Mouse (Mus musculus): ENCODE measurements at regions not wholly inside any gene's neighbourhood (a gene's known extent, or its start where the extent isn't known, plus 50 kb on each side); places are given as distances from the start of the nearest gene placed in this dataset.

DNA sequence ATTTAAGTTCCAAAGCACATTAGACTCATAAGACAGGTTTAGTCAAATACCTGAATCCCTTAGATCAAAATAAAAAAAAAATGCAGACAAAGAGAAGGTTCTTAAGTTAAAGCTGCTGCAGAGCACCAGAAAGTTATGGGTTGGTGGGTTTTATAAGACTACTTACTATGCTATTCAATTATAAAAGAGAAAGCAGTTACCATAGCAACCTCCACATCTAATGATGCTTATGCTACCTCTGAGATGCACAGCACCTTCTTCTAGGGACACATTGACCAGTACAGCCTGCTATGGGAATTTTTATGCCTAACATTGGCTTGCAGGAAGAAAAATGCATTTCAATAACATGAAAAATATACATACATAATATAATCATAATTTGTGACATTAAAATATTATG, 512.1 kb upstream of the Id4 start:
- Histone ChIP-seq H3K36me3 (replicated peaks in 1 of 2; ENCODE audit: control insufficient read depth in 1 of 2, insufficient read depth in 1 of 2, low read length in 1 of 2) (no peaks in the 10 kb centered on the region), H3K9ac (ENCODE audit: insufficient read depth, low read depth) (no peak overlapping the region), H3K9me3 (replicated peaks; ENCODE audit: low read length) (peaks cover 29% of the 10 kb centered on the region), H3K27me3 (replicated peaks) (no peaks in the 10 kb centered on the region), H3K79me2 (replicated peaks; ENCODE audit: control insufficient read depth, extremely low read depth, insufficient read depth, poor library complexity, severe bottlenecking) (no peaks in the 10 kb centered on the region), H3K27ac (ENCODE audit: insufficient read depth, low read depth) (no peak overlapping the region), H3K4me3 (replicated peaks in 1 of 3; ENCODE audit: low read depth in 2 of 3, low read length in 2 of 3, poor library complexity in 1 of 3) (no peak overlapping the region), H3K4me2 (ENCODE audit: insufficient read depth, low read depth, poor library complexity, severe bottlenecking) (no peak overlapping the region), H3K4me1 (ENCODE audit: control insufficient read depth in 1 of 2, insufficient read depth in 2 of 2) (no peaks in the 10 kb centered on the region)
- in situ Hi-C loops (cut with MboI; ENCODE audit: low pct_ligation_motif_present, low pct_unique_long_range_greater_than_20kb, low sequenced_read_pairs), result no loop called here
- dilution Hi-C loops (cut with MboI; ENCODE audit: extremely low pct_ligation_motif_present, extremely low pct_unique_long_range_greater_than_20kb, low sequenced_read_pairs), result no loop called here
- no peak for DNase-seq (ENCODE audit: extremely low read depth)
- TF ChIP-seq CTCF (conservative IDR thresholded peaks at IDR 0.05 in 1 of 2, IDR thresholded peaks at IDR 0.05 in 1 of 2; ENCODE audit: low read depth in 2 of 2, low read length in 2 of 2) (no peak), UBTF (IDR thresholded peaks at IDR 0.05; ENCODE audit: low read depth, low read length) (no peak), POLR2AphosphoS2 (IDR thresholded peaks at IDR 0.05; ENCODE audit: low read depth, low read length) (no peak), POLR2A (IDR thresholded peaks at IDR 0.05; ENCODE audit: low read depth, low read length) (no peak), SIN3A (IDR thresholded peaks at IDR 0.05; ENCODE audit: low read length) (no peak), JUN (IDR thresholded peaks at IDR 0.05; ENCODE audit: insufficient read depth, low read depth, low read length) (no peak)

DNA sequence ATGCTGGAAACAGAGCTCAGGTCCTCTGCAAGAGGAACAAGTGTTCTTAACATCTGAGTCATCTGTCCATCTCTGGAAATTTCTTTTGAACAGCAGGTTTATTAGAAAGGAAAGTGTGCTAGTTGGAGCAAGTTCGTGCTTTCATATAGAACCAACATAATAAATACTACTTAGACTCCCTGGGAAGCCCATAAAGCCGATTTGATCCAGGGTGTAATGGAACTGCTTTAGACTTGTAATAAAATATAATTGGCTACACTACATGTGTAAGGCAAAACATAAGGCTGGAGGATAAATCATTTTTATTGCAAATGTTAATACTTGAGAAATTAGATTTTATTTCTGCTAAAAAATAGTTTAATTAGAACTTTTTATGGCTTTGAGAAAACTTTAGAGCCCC, 510.0 kb upstream of the Id4 start:
- Histone ChIP-seq H3K4me2 (ENCODE audit: insufficient read depth, low read depth, poor library complexity, severe bottlenecking) (no peak overlapping the region), H3K79me2 (replicated peaks; ENCODE audit: control insufficient read depth, extremely low read depth, insufficient read depth, poor library complexity, severe bottlenecking) (no peaks in the 10 kb centered on the region), H3K36me3 (replicated peaks in 1 of 2; ENCODE audit: control insufficient read depth in 1 of 2, insufficient read depth in 1 of 2, low read length in 1 of 2) (no peaks in the 10 kb centered on the region), H3K4me3 (replicated peaks in 1 of 3; ENCODE audit: low read depth in 2 of 3, low read length in 2 of 3, poor library complexity in 1 of 3) (no peak overlapping the region), H3K27me3 (replicated peaks) (no peaks in the 10 kb centered on the region), H3K9ac (ENCODE audit: insufficient read depth, low read depth) (no peak overlapping the region), H3K4me1 (ENCODE audit: control insufficient read depth in 1 of 2, insufficient read depth in 2 of 2) (no peaks in the 10 kb centered on the region), H3K9me3 (replicated peaks; ENCODE audit: low read length) (peaks cover 32% of the 10 kb centered on the region), H3K27ac (ENCODE audit: insufficient read depth, low read depth) (no peak overlapping the region)
- in situ Hi-C loops (cut with MboI; ENCODE audit: low pct_ligation_motif_present, low pct_unique_long_range_greater_than_20kb, low sequenced_read_pairs), result no loop called here
- dilution Hi-C loops (cut with MboI; ENCODE audit: extremely low pct_ligation_motif_present, extremely low pct_unique_long_range_greater_than_20kb, low sequenced_read_pairs), result no loop called here
- no peak for DNase-seq (ENCODE audit: extremely low read depth)
- no peak for TF ChIP-seq MAFK (IDR thresholded peaks at IDR 0.05; ENCODE audit: insufficient replicate concordance, low read length)
- TF ChIP-seq E2F4 (IDR thresholded peaks at IDR 0.05; ENCODE audit: insufficient replicate concordance, low read depth, low read length), result no peak
- no peak for TF ChIP-seq EP300 (IDR thresholded peaks at IDR 0.05; ENCODE audit: low read length)
- no peak for TF ChIP-seq SMC3 (IDR thresholded peaks at IDR 0.05; ENCODE audit: low read depth, low read length)
- no peak for TF ChIP-seq MAZ (IDR thresholded peaks at IDR 0.05; ENCODE audit: low read depth, low read length)
- no peak for TF ChIP-seq UBTF (IDR thresholded peaks at IDR 0.05; ENCODE audit: low read depth, low read length)
- TF ChIP-seq TCF12 (IDR thresholded peaks at IDR 0.05; ENCODE audit: low read depth, low read length), result no peak
- no peak for TF ChIP-seq HCFC1 (IDR thresholded peaks at IDR 0.05; ENCODE audit: low read depth, low read length)
- no peak for TF ChIP-seq ZNF384 (IDR thresholded peaks at IDR 0.05; ENCODE audit: low read depth, low read length)
- TF ChIP-seq ZC3H11A (IDR thresholded peaks at IDR 0.05; ENCODE audit: low read depth, low read length), result no peak
- TF ChIP-seq KAT2A (IDR thresholded peaks at IDR 0.05; ENCODE audit: insufficient replicate concordance, low read length), result no peak
- no peak for TF ChIP-seq MEF2A (IDR thresholded peaks at IDR 0.05; ENCODE audit: borderline replicate concordance, low read depth, low read length)
- no peak for TF ChIP-seq ELF1 (IDR thresholded peaks at IDR 0.05; ENCODE audit: low read depth, low read length)
